Mouse (Mus musculus) lung, embryonic 14.5 days (tissue): ENCODE measurements around the gene Rabgap1l. TPM values are rescaled to one million over a fixed set of nuclear protein-coding genes. Genes with fewer than 3 reads are reported as not detected.

Experiments used
- ATAC-seq: fragments of 200-750 bp; cut with Nextera tagmentation; 2 replicates; pipeline ENCODE4 v1.8.0; 2017; ENCODE audit warnings: mild to moderate bottlenecking, moderate TSS enrichment, moderate library complexity; ENCODE audit not compliant: insufficient read depth
- DNase-seq: peaks from one replicate; pipeline ENCODE4 v3.0.0-alpha.2; 2015
- H3K27ac ChIP-seq: fragments of 300-500 bp; sonication (generic); 2 replicates; pipeline ENCODE4 v1.5.1; 2014; ENCODE audit warnings: low read depth, mild to moderate bottlenecking, moderate library complexity
- H3K27me3 ChIP-seq: fragments of 300-500 bp; sonication (generic); 2 replicates; pipeline ENCODE4 v1.6.1; 2014; ENCODE audit warnings: low read length, control low read depth; ENCODE audit not compliant: insufficient read depth
- H3K36me3 ChIP-seq: fragments of 300-500 bp; sonication (generic); 2 replicates; pipeline ENCODE4 v1.6.1; 2014; ENCODE audit warnings: control low read depth; ENCODE audit not compliant: insufficient read depth
- H3K4me1 ChIP-seq: fragments of 300-500 bp; sonication (generic); 2 replicates; pipeline ENCODE4 v1.6.1; 2014; ENCODE audit warnings: antibody characterized with exemption, control low read depth; ENCODE audit not compliant: insufficient read depth
- H3K4me2 ChIP-seq: fragments of 300-500 bp; sonication (generic); 2 replicates; pipeline ENCODE4 v1.6.1; 2014; ENCODE audit warnings: mild to moderate bottlenecking
- H3K4me3 ChIP-seq: fragments of 300-500 bp; sonication (generic); 2 replicates; pipeline ENCODE4 v1.5.1; 2014; ENCODE audit warnings: low read depth, low read length
- H3K9ac ChIP-seq: fragments of 300-500 bp; sonication (generic); 2 replicates; pipeline ENCODE4 v1.6.1; 2014
- H3K9me3 ChIP-seq: fragments of 300-500 bp; sonication (generic); 2 replicates; pipeline ENCODE4 v1.6.1; 2016; ENCODE audit warnings: low read depth, low read length, control low read depth
- CTCF ChIP-seq: IDR thresholded peaks from 2 replicates; pipeline ENCODE4 v1.5.1; 2016; ENCODE audit warnings: antibody characterized with exemption, low read depth
- WGBS: fragments of 180-500 bp; shearing (Covaris S2); extraction: QIAGEN DNeasy Blood & Tissue Kit; methylation state at CpG from one replicate; pipeline ENCODE4 v1.1.7; 2014; 5-methylcytosine and 5-hydroxymethylcytosine counted together
- polyA plus RNA-seq: library from polyadenylated mRNA; unstranded; fragments of >200 nt; fragmentation: Nextera tagmentation; extraction: Ambion mirVana; gene quantifications from 2 replicates; pipeline ENCODE4 v1.2.1, GENCODE M21; 2014

Gene Rabgap1l
- polyA plus RNA-seq, 1 experiment from 2014 or later, result 19.3 TPM

GRCm38 (mm10) chr1:160409123-160409522 is 383.9 kb downstream of the Rabgap1l start:
- Histone ChIP-seq H3K27me3 (no peaks in the 10 kb centered on the region), H3K4me3 (no peak overlapping the region), H3K9ac (no peak overlapping the region), H3K27ac (no peak overlapping the region), H3K9me3 (no peaks in the 10 kb centered on the region), H3K36me3 (no peaks in the 10 kb centered on the region), H3K4me1 (no peaks in the 10 kb centered on the region), H3K4me2 (no peak overlapping the region)
- WGBS, result 56% methylated on average over 1 of the region's 1 CpGs
- ATAC-seq (no peak), DNase-seq (no peak)
- no peak for TF ChIP-seq CTCF

- 25% methylated on average over 4 of the region's 4 CpGs for WGBS
- peak; percentile 11; the same call in 1 of the 2 replicates for TF ChIP-seq CTCF
- no peaks in the 10 kb centered on the region for H3K27me3 ChIP-seq
- H3K4me3 ChIP-seq, result no peak overlapping the region
- no peaks in the 10 kb centered on the region for H3K9me3 ChIP-seq
- DNase-seq (peak; percentile 73), ATAC-seq (peak; percentile 70)
- H3K36me3 ChIP-seq, result no peaks in the 10 kb centered on the region
- no peaks in the 10 kb centered on the region for H3K4me1 ChIP-seq
- no peak overlapping the region for H3K27ac ChIP-seq
- H3K4me2 ChIP-seq, result no peak overlapping the region
- H3K9ac ChIP-seq, result no peak overlapping the region
Observed at GRCm38 (mm10) chr1:160408302-160408897, 384.6 kb downstream of the Rabgap1l start.

- TF ChIP-seq CTCF, result peak; percentile 69
- H3K9ac ChIP-seq, result no peak overlapping the region
- H3K4me3 ChIP-seq, result no peak overlapping the region
- no peaks in the 10 kb centered on the region; the same call in 1 of the 2 replicates for H3K4me1 ChIP-seq
- H3K4me2 ChIP-seq, result no peak overlapping the region
- ATAC-seq (no peak), DNase-seq (peak; percentile 86)
- no peaks in the 10 kb centered on the region for H3K36me3 ChIP-seq
- no peaks in the 10 kb centered on the region for H3K27me3 ChIP-seq
- H3K27ac ChIP-seq, result no peak overlapping the region
- H3K9me3 ChIP-seq, result no peaks in the 10 kb centered on the region
Observed at GRCm38 (mm10) chr1:160399428-160399827, 393.6 kb downstream of the Rabgap1l start.

GRCm38 (mm10) chr1:160397037-160397436 is 396.0 kb downstream of the Rabgap1l start:
- Histone ChIP-seq H3K27me3 (no peaks in the 10 kb centered on the region), H3K27ac (no peak overlapping the region), H3K36me3 (no peaks in the 10 kb centered on the region), H3K9ac (no peak overlapping the region), H3K4me3 (no peak overlapping the region), H3K4me1 (no peaks in the 10 kb centered on the region; the same call in 1 of the 2 replicates), H3K4me2 (no peak overlapping the region), H3K9me3 (no peaks in the 10 kb centered on the region)
- TF ChIP-seq CTCF, result no peak
- ATAC-seq, result 0 out of 2 replicates have a peak, but pooled peaks have one; percentile 56
- WGBS, result 18% methylated on average over 2 of the region's 2 CpGs
- no peak for DNase-seq

GRCm38 (mm10) chr1:160387446-160387845 is 405.6 kb downstream of the Rabgap1l start:
- Histone ChIP-seq H3K9ac (no peak overlapping the region), H3K36me3 (no peaks in the 10 kb centered on the region), H3K4me1 (no peaks in the 10 kb centered on the region), H3K4me2 (no peak overlapping the region), H3K9me3 (no peaks in the 10 kb centered on the region), H3K4me3 (no peak overlapping the region), H3K27me3 (no peaks in the 10 kb centered on the region), H3K27ac (no peak overlapping the region)
- DNase-seq, result no peak
- ATAC-seq, result no peak
- WGBS, result 69% methylated on average over 2 of the region's 2 CpGs
- no peak for TF ChIP-seq CTCF

GRCm38 (mm10) chr1:160378367-160378766 is 414.6 kb downstream of the Rabgap1l start:
- DNase-seq, result peak; percentile 7
- WGBS, result 100% methylated on average over 1 of the region's 1 CpGs
- Histone ChIP-seq H3K27ac (no peak overlapping the region), H3K9ac (no peak overlapping the region), H3K36me3 (no peaks in the 10 kb centered on the region), H3K4me1 (no peaks in the 10 kb centered on the region), H3K27me3 (no peaks in the 10 kb centered on the region), H3K9me3 (no peaks in the 10 kb centered on the region), H3K4me3 (no peak overlapping the region), H3K4me2 (no peak overlapping the region)
- no peak; the same call in 1 of the 2 replicates for ATAC-seq
- TF ChIP-seq CTCF, result peak; percentile 37; the same call in 1 of the 2 replicates

GRCm38 (mm10) chr1:160377337-160378336 is 415.4 kb downstream of the Rabgap1l start:
- no peak overlapping the region for H3K27ac ChIP-seq
- H3K27me3 ChIP-seq, result no peaks in the 10 kb centered on the region
- peak; percentile 81 for DNase-seq
- H3K4me2 ChIP-seq, result no peak overlapping the region
- H3K9me3 ChIP-seq, result no peaks in the 10 kb centered on the region
- 46% methylated on average over 10 of the region's 10 CpGs for WGBS
- no peak overlapping the region for H3K9ac ChIP-seq
- H3K4me3 ChIP-seq, result no peak overlapping the region
- peak; percentile 83 for TF ChIP-seq CTCF
- no peaks in the 10 kb centered on the region for H3K36me3 ChIP-seq
- ATAC-seq, result peak; percentile 93
- H3K4me1 ChIP-seq, result no peaks in the 10 kb centered on the region
